Mouse (Mus musculus): Measurements from ENCODE around the gene Il16. TPM values are rescaled to one million over a fixed set of nuclear protein-coding genes. Genes with fewer than 3 reads are reported as not detected.
"Not testable (repeated sequence)": the region's sequence is repeated elsewhere in the genome, so short reads cannot be mapped to it uniquely, and the experiment has no call there.

The Il16 gene
- polyA plus RNA-seq, 1 experiment: 8.6 TPM

GRCm38 (mm10) chr7:83737914-83738490, 7.5 kb downstream of the Il16 start:
- no peak for DNase-seq (ENCODE audit: low read depth, low spot score)
- 39% methylated on average over 6 of the region's 6 CpGs for WGBS

GRCm38 (mm10) chr7:83736341-83737115, 9.0 kb downstream of the Il16 start:
- no peak for DNase-seq (ENCODE audit: low read depth, low spot score)
- 83% methylated on average over 6 of the region's 6 CpGs for WGBS

GRCm38 (mm10) chr7:83735108-83735781, 10.3 kb downstream of the Il16 start:
- WGBS: 82% methylated on average over 7 of the region's 7 CpGs
- no peak for DNase-seq (ENCODE audit: low read depth, low spot score)

- 80% methylated on average over 6 of the region's 6 CpGs for WGBS
- DNase-seq (ENCODE audit: low read depth, low spot score): no peak
Measured at GRCm38 (mm10) chr7:83734671-83735082, 10.8 kb downstream of the Il16 start.

- no peak for DNase-seq (ENCODE audit: low read depth, low spot score)
- 59% methylated on average over 3 of the region's 3 CpGs for WGBS
Measured at GRCm38 (mm10) chr7:83734246-83734645, 11.3 kb downstream of the Il16 start.

- DNase-seq (ENCODE audit: low read depth, low spot score): no peak
- 81% methylated on average over 3 of the region's 3 CpGs for WGBS
Measured at GRCm38 (mm10) chr7:83732781-83733180, 12.7 kb downstream of the Il16 start.

- WGBS: 90% methylated on average over 15 of the region's 15 CpGs
Measured at GRCm38 (mm10) chr7:83731961-83732666, 13.4 kb downstream of the Il16 start.

GRCm38 (mm10) chr7:83731297-83731696, 14.2 kb downstream of the Il16 start:
- WGBS: 61% methylated on average over 6 of the region's 6 CpGs
- DNase-seq (ENCODE audit: low read depth, low spot score): no peak

More at GRCm38 (mm10) chr7:83731961-83732666, 13.4 kb downstream of the Il16 start:
- DNase-seq (ENCODE audit: low read depth, low spot score): no peak

- 75% methylated on average over 5 of the region's 5 CpGs for WGBS
- DNase-seq (ENCODE audit: low read depth, low spot score): no peak
Measured at GRCm38 (mm10) chr7:83726936-83727632, 18.4 kb downstream of the Il16 start.

- DNase-seq (ENCODE audit: low read depth, low spot score): no peak
Measured at GRCm38 (mm10) chr7:83725801-83726200, 19.7 kb downstream of the Il16 start.

- no peak for DNase-seq (ENCODE audit: low read depth, low spot score)
- WGBS: 57% methylated on average over 2 of the region's 2 CpGs
Measured at GRCm38 (mm10) chr7:83724541-83724940, 21.0 kb downstream of the Il16 start.

GRCm38 (mm10) chr7:83723954-83724353, 21.6 kb downstream of the Il16 start:
- no peak for DNase-seq (ENCODE audit: low read depth, low spot score)

GRCm38 (mm10) chr7:83723221-83723620, 22.3 kb downstream of the Il16 start:
- DNase-seq (ENCODE audit: low read depth, low spot score): no peak
- WGBS: 77% methylated on average over 8 of the region's 8 CpGs

GRCm38 (mm10) chr7:83722485-83722884, 23.0 kb downstream of the Il16 start:
- WGBS: 86% methylated on average over 14 of the region's 14 CpGs
- no peak for DNase-seq (ENCODE audit: low read depth, low spot score)

- no peak for DNase-seq (ENCODE audit: low read depth, low spot score)
- WGBS: 63% methylated on average over 8 of the region's 8 CpGs
Measured at GRCm38 (mm10) chr7:83720231-83720630, 25.3 kb downstream of the Il16 start.

- no peak for DNase-seq (ENCODE audit: low read depth, low spot score)
- 72% methylated on average over 5 of the region's 5 CpGs for WGBS
Measured at GRCm38 (mm10) chr7:83717021-83717725, 28.4 kb downstream of the Il16 start.

- 65% methylated on average over 1 of the region's 1 CpGs for WGBS
- DNase-seq (ENCODE audit: low read depth, low spot score): no peak
Measured at GRCm38 (mm10) chr7:83713639-83714038, 31.9 kb downstream of the Il16 start.

- not testable (repeated sequence) for DNase-seq (ENCODE audit: low read depth, low spot score)
- whole genome bisulfite sequencing: 80% methylated on average over 10 of the region's 10 CpGs
Measured at GRCm38 (mm10) chr7:83711676-83712259, 33.8 kb downstream of the Il16 start.
